Mouse (Mus musculus): ENCODE measurements around the gene M6pr. TPM values are rescaled to one million over a fixed set of nuclear protein-coding genes. Genes with fewer than 3 reads are reported as not detected.

Gene M6pr
- 57.9 TPM for polyA plus RNA-seq (2014; fragmentation: Illumina TruSeq; extraction: RNeasy Lipid Tissue Mini Kit (QIAGEN cat#74804); ENCODE audit: low read depth, low replicate concordance)

GRCm38 (mm10) chr6:122308505-122309393 lies at the start of gene M6pr:
M6pr (plus strand) TSS chr6:122308720.

GRCm38 (mm10) chr6:122282782-122283181 lies 25.7 kb upstream of the M6pr start, which contains the start of gene Klrg1:
Klrg1 (minus strand) TSS chr6:122282882.

GRCm38 (mm10) chr6:122340349-122341000 lies 32.0 kb downstream of the M6pr start, which contains the start of gene Phc1:
Phc1 (minus strand) TSS chr6:122340561.

Other genes with a start within 250 kb of the M6pr start
- not detected for gene Klrg1, start 25.8 kb upstream of the M6pr start, polyA plus RNA-seq (2014; fragmentation: Illumina TruSeq; extraction: RNeasy Lipid Tissue Mini Kit (QIAGEN cat#74804); ENCODE audit: low read depth, low replicate concordance)
- 9.5 TPM for gene Phc1, start 31.8 kb downstream of the M6pr start, polyA plus RNA-seq (2014; fragmentation: Illumina TruSeq; extraction: RNeasy Lipid Tissue Mini Kit (QIAGEN cat#74804); ENCODE audit: low read depth, low replicate concordance)
- gene Rimklb, start 190.0 kb downstream of the M6pr start, polyA plus RNA-seq (2014; fragmentation: Illumina TruSeq; extraction: RNeasy Lipid Tissue Mini Kit (QIAGEN cat#74804); ENCODE audit: low read depth, low replicate concordance): not detected
- 39.5 TPM for gene Mfap5, start 197.1 kb downstream of the M6pr start, polyA plus RNA-seq (2014; fragmentation: Illumina TruSeq; extraction: RNeasy Lipid Tissue Mini Kit (QIAGEN cat#74804); ENCODE audit: low read depth, low replicate concordance)
- not detected for gene Aicda, start 245.1 kb downstream of the M6pr start, polyA plus RNA-seq (2014; fragmentation: Illumina TruSeq; extraction: RNeasy Lipid Tissue Mini Kit (QIAGEN cat#74804); ENCODE audit: low read depth, low replicate concordance)